8 mouse cellular contexts compared by ENCODE assay signal in the genomic region with DNA sequence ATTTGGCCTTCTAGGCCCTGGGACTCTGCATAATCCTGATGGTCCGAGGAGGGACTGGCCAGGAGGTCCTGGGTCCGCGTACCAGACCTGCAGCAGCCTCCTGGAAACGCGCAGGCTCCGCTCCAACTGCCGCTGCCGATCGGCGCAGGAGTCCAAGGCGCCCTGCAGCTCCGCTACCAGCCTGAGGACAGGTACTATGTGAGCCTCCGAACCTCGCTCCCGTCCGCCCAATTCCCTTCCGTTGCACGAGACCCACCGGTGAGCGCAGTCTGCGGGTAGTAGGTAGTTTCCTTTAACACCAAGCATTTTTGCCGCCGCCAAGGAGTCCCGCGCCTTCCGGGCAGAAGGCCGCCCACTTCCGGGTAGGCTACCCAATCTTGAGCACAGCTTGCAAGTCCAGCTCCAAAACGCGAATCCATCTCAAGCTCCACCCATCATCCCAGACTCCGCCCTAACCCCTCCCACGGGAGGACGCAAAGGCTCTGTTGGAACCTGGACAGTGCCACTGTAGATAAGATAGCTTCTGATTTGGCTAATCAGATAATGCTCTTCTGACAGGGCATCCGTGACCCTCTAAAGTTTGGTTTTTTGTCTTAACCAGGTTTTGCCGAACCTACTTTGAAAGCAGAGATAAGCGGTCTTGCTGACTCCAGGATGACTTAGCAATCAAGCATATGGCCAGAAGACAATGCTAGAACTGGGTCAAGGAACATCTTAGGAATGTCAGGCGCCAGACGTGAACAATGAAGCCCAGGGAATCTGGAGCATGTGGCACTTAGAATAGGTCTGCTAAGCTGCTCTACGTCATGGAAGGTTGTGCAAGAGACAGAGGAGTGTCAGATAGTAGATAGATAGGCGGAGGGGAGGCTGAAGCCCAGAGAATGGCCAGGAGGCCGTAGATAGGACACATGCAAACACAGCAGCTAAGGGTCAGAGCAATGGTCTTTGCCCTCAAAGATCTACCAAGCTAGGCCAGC. TPM values are rescaled to one million over a fixed set of nuclear protein-coding genes. Genes with fewer than 3 reads are reported as not detected.
DNase-seq lines count a peak whose midpoint lies in the region; ATAC-seq and TF ChIP-seq lines count a peak whose summit lies in the region.

A gene (minus strand): TSS at position 417 of the 977 bp plus-strand sequence.

- peak; percentile 99 for DNase-seq in brain, adult 2 months (ENCODE audit: low read depth, low spot score)
- DNase-seq in heart, embryonic 10.5 days (ENCODE audit: low spot score) = peak; percentile 98
- peak; percentile 95 for DNase-seq in midbrain, postnatal 0 days (ENCODE audit: low spot score)
- DNase-seq in spleen, postnatal 10 days (ENCODE audit: low spot score in 2 of 2) = peak; percentile 86 to 93

- TF ChIP-seq CTCF in C2C12 (IDR thresholded peaks at IDR 0.05; ENCODE audit: control insufficient read depth, insufficient read depth, insufficient read length) = no peak
- no peak for TF ChIP-seq CTCF in embryonic fibroblast, embryonic 13.5 days (IDR thresholded peaks at IDR 0.05; ENCODE audit: borderline replicate concordance, insufficient read depth, low read length)
- no peak for TF ChIP-seq CTCF in midbrain, postnatal 0 days (IDR thresholded peaks at IDR 0.05)

- peaks cover 12% of the 10 kb centered on the region for H3K79me2 ChIP-seq in C2C12 (ENCODE audit: control insufficient read depth, insufficient read depth)

- peak within 1 kb of the TSS; percentile 72 for H3K9ac ChIP-seq in kidney, embryonic 15.5 days
- peak within 1 kb of the TSS; percentile 78 for H3K9ac ChIP-seq in limb, embryonic 15.5 days
- H3K9ac ChIP-seq in midbrain, postnatal 0 days (replicated peaks; ENCODE audit: low read length, poor library complexity, severe bottlenecking) = peak within 1 kb of the TSS; percentile 61

- no peaks in the 10 kb centered on the region for H3K27me3 ChIP-seq in C2C12 (ENCODE audit: control insufficient read depth, insufficient read depth, insufficient read length)
- H3K27me3 ChIP-seq in heart, embryonic 10.5 days (ENCODE audit: insufficient read depth, poor library complexity, severe bottlenecking) = no peaks in the 10 kb centered on the region
- no peaks in the 10 kb centered on the region for H3K27me3 ChIP-seq in kidney, embryonic 15.5 days
- no peaks in the 10 kb centered on the region for H3K27me3 ChIP-seq in limb, embryonic 15.5 days
- H3K27me3 ChIP-seq in midbrain, postnatal 0 days (ENCODE audit: insufficient read depth, low read length) = no peaks in the 10 kb centered on the region

- peak; percentile 94 for ATAC-seq in kidney, embryonic 15.5 days (replicated peaks; ENCODE audit: low FRiP score)
- ATAC-seq in limb, embryonic 15.5 days (ENCODE audit: insufficient number of reproducible peaks, low FRiP score, low TSS enrichment, low read depth) = peak; percentile 87
- ATAC-seq in midbrain, postnatal 0 days (ENCODE audit: low FRiP score) = peak; percentile 89

- peaks cover 7% of the 10 kb centered on the region for H3K79me3 ChIP-seq in C2C12 (ENCODE audit: low read depth)

- peak within 1 kb of the TSS; percentile 66 for H3K4me3 ChIP-seq in C2C12 (ENCODE audit: insufficient read depth, poor library complexity, severe bottlenecking)
- peak within 1 kb of the TSS; percentile 85 for H3K4me3 ChIP-seq in embryonic fibroblast, embryonic 13.5 days (ENCODE audit: insufficient read depth, low read length)
- peak within 1 kb of the TSS; percentile 90 for H3K4me3 ChIP-seq in heart, embryonic 10.5 days
- H3K4me3 ChIP-seq in kidney, embryonic 15.5 days (replicated peaks) = peak within 1 kb of the TSS; percentile 73
- H3K4me3 ChIP-seq in limb, embryonic 15.5 days = peak within 1 kb of the TSS; percentile 83
- peak within 1 kb of the TSS; percentile 76 for H3K4me3 ChIP-seq in midbrain, postnatal 0 days (ENCODE audit: low read depth, low read length)

- peak within 1 kb of the TSS; percentile 61 for H3K27ac ChIP-seq in embryonic fibroblast, embryonic 13.5 days (ENCODE audit: insufficient read depth, low read length)
- peak within 1 kb of the TSS; percentile 89 for H3K27ac ChIP-seq in heart, embryonic 10.5 days
- H3K27ac ChIP-seq in kidney, embryonic 15.5 days = peak within 1 kb of the TSS; percentile 72
- peak within 1 kb of the TSS; percentile 81 for H3K27ac ChIP-seq in limb, embryonic 15.5 days
- peak within 1 kb of the TSS; percentile 65 for H3K27ac ChIP-seq in midbrain, postnatal 0 days (ENCODE audit: low read depth, low read length)

- peak; percentile 59 for TF ChIP-seq POLR2A in embryonic fibroblast, embryonic 13.5 days (IDR thresholded peaks at IDR 0.05; ENCODE audit: low read depth, low read length)

- peaks cover 3% of the 10 kb centered on the region; the same call in 1 of the 2 replicates for H3K4me1 ChIP-seq in embryonic fibroblast, embryonic 13.5 days (ENCODE audit: control insufficient read depth, insufficient read depth, low read length)
- H3K4me1 ChIP-seq in heart, embryonic 10.5 days = peaks cover 17% of the 10 kb centered on the region
- H3K4me1 ChIP-seq in kidney, embryonic 15.5 days = peaks cover 18% of the 10 kb centered on the region
- H3K4me1 ChIP-seq in limb, embryonic 15.5 days = peaks cover 17% of the 10 kb centered on the region
- peaks cover 9% of the 10 kb centered on the region for H3K4me1 ChIP-seq in midbrain, postnatal 0 days (ENCODE audit: insufficient read depth, low read length)

- peaks cover 47% of the 10 kb centered on the region for H3K36me3 ChIP-seq in C2C12 (ENCODE audit: control insufficient read depth, insufficient read depth)
- peaks cover 59% of the 10 kb centered on the region for H3K36me3 ChIP-seq in heart, embryonic 10.5 days
- H3K36me3 ChIP-seq in kidney, embryonic 15.5 days = peaks cover 59% of the 10 kb centered on the region
- peaks cover 58% of the 10 kb centered on the region for H3K36me3 ChIP-seq in limb, embryonic 15.5 days
- peaks cover 34% of the 10 kb centered on the region for H3K36me3 ChIP-seq in midbrain, postnatal 0 days (ENCODE audit: insufficient read depth, low read length)

- H3K9me3 ChIP-seq in heart, embryonic 10.5 days = no peaks in the 10 kb centered on the region
- no peaks in the 10 kb centered on the region for H3K9me3 ChIP-seq in kidney, embryonic 15.5 days (replicated peaks)
- H3K9me3 ChIP-seq in limb, embryonic 15.5 days = no peaks in the 10 kb centered on the region
- no peaks in the 10 kb centered on the region for H3K9me3 ChIP-seq in midbrain, postnatal 0 days (ENCODE audit: low read length)

- peak within 1 kb of the TSS; percentile 87 for H3ac ChIP-seq in C2C12 (ENCODE audit: control insufficient read depth, insufficient read length, low read depth)

- WGBS in heart, embryonic 10.5 days = 2% methylated on average over 41 of the region's 41 CpGs
- 5% methylated on average over 41 of the region's 41 CpGs for WGBS in kidney, embryonic 15.5 days
- WGBS in limb, embryonic 15.5 days = 6% methylated on average over 41 of the region's 41 CpGs
- WGBS in midbrain, postnatal 0 days = 5% methylated on average over 41 of the region's 41 CpGs

- peak within 1 kb of the TSS; percentile 82 for H3K4me2 ChIP-seq in kidney, embryonic 15.5 days
- peak within 1 kb of the TSS; percentile 81 for H3K4me2 ChIP-seq in limb, embryonic 15.5 days
- H3K4me2 ChIP-seq in midbrain, postnatal 0 days (ENCODE audit: low read depth, low read length, poor library complexity, severe bottlenecking) = peak within 1 kb of the TSS; percentile 89

TF ChIP-seq in C2C12, 6 proteins besides CTCF, POLR2A, EP300 and RAD21:
- TF ChIP-seq MYOD1 (IDR thresholded peaks at IDR 0.05; ENCODE audit: control insufficient read depth, insufficient read length, low read depth) (no peak), USF1 (IDR thresholded peaks at IDR 0.05; ENCODE audit: low read depth) (no peak), MYOG (IDR thresholded peaks at IDR 0.05; ENCODE audit: control insufficient read depth, extremely low read depth, insufficient read length) (no peak), CEBPB (IDR thresholded peaks at IDR 0.05; ENCODE audit: low read depth) (peak; percentile 74)
TF ChIP-seq in C2C12: peak in this region for 1.

RNA-seq across cellular contexts. Expression of the gene that starts here (rescaled TPM):
- polyA plus RNA-seq in C2C12 (2012; fragmentation: generic; extraction: Trizol) = 13.2 TPM
- polyA plus RNA-seq in embryonic fibroblast, embryonic 13.5 days (2011; ENCODE audit: insufficient read length, low read depth, missing spikeins) = 7.9 and 9.2 TPM in 2 replicates
- polyA plus RNA-seq in heart, embryonic 10.5 days (2016; fragmentation: Nextera tagmentation; extraction: Ambion mirVana) = 9.9 and 10.0 TPM in 2 replicates
- 13.6 and 14.3 TPM in 2 replicates for polyA plus RNA-seq in kidney, embryonic 15.5 days (2015; fragmentation: Nextera tagmentation; extraction: Ambion mirVana)
- 10.3 and 11.4 TPM in 2 replicates for polyA plus RNA-seq in limb, embryonic 15.5 days (2015; fragmentation: Nextera tagmentation; extraction: Ambion mirVana)
- total RNA-seq in midbrain, postnatal 0 days (2014; rRNA removed) = 17.4 and 17.9 TPM in 2 replicates
- 9.0 and 11.1 TPM in 2 replicates for polyA plus RNA-seq in midbrain, postnatal 0 days (2015; fragmentation: Nextera tagmentation; extraction: Ambion mirVana)

Comparison
In these comparisons a context has a peak if more than half of its experiments do, and no peak if none do; other contexts are left out.
1. Peak in every context shown above with its lines: DNase-seq, ATAC-seq, H3K4me3 ChIP-seq and H3K27ac ChIP-seq.